7 mouse cellular contexts compared by ENCODE assay signal in genomic region chr7:63617018-63617417, GRCm38 (mm10).
"Had no signal": no experiment of that assay in that cellular context is flagged by ENCODE, and none has a peak within 500 bp of the region (broad histone marks: within the 10 kb centered on the region; RNA-seq: fewer than 3 reads in every experiment).

No protein-coding gene starts in this region.

- DNase-seq: lung, adult 2 months; lung, postnatal 14 days; lung, postnatal 36 days; right cerebral cortex, postnatal 14 days; thymus, adult 2 months; thymus, postnatal 25 days; thymus, postnatal 4 days had no signal
